Mouse (Mus musculus): ENCODE data around the gene Tmem100.

Gene Tmem100

DNA sequence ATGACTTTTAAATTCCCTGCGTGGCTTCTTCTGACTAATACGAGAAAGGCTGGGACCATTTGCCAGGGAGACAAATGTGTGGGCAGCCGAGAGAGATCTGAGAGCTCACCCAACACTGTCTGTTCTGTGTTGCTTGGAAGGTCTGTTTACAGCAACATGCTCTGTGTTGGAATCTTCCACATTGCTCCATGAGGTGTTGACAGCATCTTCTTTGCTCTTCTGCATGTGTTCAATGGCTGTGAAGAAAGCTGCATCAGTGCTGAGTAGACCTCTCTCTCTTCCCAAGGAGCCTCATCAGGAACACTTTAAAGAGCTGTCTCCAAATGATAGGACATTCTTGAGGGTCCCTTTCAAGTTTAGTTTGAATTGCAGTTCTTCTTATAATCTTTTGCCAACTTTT, 32.5 kb downstream of the Tmem100 start:
- no peak for DNase-seq (ENCODE audit: low spot score)

DNA sequence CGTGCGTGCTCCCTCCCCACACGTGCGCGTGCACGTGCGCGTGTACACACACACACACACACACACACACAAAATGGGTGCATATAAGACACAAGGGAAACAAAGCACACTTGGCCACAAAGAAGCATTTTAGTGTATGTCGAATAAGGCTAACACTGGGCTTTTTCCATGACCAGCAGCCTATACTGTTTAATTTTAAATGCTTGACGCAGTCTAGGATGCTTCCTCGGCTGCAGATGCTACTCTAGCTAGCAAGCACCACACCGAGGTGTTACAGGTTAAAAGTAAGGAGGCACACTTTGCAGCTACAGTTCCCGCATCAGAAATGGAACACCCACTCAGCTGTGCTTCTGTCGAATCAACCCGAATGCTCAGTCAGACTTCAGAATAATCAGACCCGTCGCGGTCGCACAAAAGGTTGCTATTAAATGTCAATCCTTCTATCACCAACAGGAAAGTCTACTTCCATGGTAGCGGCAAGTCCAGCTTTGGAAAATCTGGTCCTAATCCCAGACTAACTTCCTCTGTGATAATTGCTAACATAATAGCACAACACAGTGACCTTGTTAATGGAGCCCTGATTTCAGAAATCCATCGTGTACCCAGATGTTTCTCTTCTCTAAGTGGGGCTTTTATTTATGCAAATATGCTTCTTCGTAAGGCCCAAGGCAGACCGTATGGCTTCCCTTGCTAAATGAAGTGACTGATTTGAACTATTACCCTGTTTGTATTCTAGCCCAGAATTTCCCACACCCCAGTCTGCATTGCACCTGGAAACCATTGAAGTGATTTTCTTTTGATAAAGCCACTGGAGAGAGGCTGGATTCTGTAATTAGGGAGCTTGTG, 36.5 kb downstream of the Tmem100 start:
- no peak for DNase-seq (ENCODE audit: low spot score)

DNA sequence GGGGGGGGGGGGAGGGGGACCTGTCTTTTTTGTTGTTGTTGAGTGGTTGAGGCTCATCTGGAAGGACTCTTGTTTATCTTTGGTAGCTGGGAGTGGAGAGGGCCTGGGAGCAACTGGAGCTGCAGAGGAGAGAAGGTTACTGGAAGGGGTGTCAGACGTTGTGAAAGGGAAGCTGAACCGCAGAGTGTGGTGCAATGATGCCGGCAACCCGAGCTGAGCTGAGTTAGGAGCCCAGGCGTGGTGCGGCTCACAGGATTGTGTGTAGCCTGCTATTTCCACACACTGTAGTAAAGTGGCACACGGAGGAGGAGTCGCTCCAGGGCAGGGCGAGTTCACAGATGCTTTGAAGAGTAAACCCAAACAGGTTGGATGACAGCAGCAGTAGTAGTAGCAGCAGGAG, 41.6 kb downstream of the Tmem100 start:
- peak; percentile 2 for DNase-seq (ENCODE audit: low spot score)

DNA sequence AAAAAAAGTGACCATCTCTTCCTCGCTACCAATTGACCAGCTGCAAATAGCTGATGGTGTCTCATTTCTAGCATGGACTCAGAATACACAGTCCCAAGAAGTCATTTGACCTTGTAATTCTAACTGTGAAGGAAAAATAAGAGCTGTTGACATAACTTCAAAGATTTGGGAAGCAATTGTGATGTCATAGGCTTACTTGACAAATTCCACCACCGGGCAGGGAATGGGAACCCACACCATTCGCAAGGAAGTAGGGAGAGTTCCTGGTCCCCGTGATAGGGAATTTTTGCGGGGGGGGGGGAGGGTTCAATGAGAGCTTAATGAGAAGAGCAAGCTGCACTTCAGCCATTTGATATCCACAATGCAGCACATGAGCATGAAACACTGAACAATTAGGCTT, 43.1 kb downstream of the Tmem100 start:
- DNase-seq (ENCODE audit: low spot score), result no peak

DNA sequence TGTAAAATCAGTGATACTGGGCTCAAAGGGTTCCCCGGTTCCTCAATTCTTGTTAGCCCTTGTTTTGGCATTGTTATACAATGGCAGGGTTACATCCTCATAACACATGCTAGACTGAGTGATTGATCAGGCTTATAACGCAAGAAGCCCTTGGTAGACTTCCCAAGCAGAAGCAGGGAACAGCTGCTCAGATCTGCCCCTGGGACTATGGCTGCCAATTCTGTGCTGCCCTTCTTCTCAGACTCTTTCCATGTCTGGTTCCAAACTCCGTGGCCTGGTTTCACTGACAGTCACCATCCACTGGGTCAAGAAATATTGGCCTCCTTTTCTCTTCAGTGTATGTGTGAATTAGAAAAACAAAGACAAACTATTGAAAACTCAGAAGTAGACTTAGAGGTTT, 46.5 kb downstream of the Tmem100 start:
- no peak for DNase-seq (ENCODE audit: low spot score)

DNA sequence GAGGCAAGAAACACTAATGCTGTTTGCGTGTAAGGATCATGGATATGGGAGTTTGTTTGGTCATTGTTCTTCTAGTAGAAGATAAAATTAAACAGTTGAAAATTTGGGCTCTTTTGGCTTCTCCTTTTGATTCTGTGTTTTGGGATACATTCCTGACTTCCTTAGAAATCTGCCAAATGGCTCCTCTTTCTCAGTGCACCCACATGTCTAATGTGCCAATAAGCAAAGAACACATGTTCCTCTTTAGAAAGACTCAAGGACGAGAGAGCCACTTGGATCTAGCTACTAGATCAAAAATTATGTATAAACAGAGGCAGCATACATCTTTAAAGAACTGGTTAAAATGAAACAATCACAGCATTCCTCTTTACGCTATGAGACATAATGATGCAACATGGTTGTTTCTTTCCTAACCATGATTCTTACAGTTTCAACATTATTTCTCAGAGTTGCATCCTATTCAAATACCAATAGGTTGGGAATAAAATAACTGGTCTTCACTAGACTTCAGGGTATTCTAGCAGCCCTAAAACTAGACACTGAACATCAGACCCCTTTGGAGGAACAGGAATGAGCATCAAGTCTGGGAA, 50.6 kb downstream of the Tmem100 start:
- DNase-seq (ENCODE audit: low spot score), result no peak

DNA sequence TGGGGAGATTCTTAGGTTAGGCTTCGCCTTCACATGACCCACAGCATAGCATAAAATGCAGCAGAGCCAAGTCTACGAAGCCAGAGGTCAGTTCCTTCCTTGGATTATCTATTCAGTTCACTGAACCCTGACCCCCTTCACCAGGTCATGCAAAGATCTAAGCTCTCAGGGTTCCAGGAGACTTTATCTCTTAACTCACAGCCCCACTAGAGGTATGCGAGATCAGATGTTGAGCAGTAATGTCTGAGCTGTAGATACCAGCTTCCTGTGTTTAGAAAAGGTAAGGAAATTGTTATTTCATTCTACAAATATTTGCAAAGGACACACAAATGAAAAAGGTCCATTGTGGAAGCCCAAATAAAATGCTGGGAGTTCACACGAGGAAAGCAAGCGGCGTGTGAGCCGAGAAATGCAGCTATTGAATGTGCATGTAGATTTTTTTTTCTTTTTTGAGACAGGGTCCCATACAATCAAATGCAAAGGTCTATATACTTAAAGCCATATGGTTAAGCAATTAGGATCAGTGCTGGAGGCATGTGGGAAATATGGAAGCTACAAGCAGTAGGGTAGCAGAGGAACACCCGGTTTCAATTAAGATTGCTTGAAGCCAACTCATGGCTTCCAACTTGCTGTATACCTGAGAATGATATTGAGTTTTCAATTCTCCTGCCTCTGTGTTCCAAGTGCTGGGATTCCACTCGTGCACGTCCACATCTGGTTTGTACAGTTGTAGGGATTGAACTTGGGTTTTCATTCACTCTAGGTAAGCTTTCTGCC, 51.9 kb downstream of the Tmem100 start:
- no peak for DNase-seq (ENCODE audit: low spot score)

DNA sequence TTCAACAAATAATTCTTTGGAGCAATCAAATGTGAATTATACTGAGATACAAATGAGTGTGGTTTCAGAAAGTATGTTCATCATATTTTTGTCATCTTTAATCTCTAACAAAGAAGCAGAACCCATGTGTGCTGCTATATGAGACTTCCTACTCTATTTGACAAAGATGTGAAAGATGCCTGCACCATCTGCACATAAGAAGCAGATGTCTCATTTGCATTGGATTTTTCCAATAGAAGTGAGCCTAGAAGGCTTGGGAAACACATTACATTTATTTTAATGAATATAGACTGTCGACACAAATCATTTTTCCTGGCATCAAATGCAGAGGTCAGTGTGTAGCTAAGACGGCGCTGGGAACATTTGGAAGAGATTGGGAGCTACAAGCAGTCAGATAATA, 52.9 kb downstream of the Tmem100 start:
- DNase-seq (ENCODE audit: low spot score), result no peak

DNA sequence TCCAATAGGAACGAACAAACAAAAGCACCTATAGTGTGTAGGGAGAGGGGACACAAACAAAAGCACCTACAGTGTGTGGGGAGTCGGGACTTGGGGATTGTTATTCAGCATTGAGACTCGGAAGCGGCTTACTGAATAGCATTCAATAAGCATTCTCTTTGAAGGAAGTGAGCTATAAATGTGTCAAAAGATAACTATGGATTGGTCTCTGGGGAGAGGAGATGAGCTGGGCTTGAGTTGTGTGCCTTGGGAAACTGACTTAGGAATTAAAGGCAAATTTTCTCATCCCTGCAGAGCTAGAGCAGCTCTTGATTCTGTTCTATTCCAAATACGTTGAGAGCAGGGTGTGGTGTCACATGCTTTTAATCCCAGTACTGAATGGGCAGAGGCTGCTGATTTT, 54.0 kb downstream of the Tmem100 start:
- no peak for DNase-seq (ENCODE audit: low spot score)
